In the genomic region with DNA sequence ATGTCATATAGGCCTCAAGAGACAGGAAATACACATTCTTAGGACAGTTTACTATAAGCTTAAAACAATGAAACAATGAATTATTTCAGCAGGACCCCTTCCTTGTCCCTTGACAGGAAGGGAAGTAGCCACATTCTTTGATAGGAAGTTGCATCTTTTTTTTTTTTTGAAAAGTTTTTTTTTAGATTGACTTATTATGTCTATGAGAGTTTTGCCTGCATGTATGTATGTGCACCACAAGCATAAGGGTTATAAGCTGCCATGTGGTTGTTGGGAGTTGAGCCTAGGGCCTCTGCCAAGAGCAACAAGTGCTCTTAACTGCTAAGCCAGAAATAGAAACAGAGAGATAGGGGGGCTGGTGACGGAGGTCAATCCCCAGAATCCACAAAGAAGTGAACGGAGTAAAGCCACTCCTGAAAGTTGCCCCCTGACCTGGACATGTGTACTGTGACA, we compare ENCODE assay signal across 11 mouse cellular contexts. TPM values are rescaled to one million over a fixed set of nuclear protein-coding genes. Genes with fewer than 3 reads are reported as not detected.
DNase-seq lines count a peak whose midpoint lies in the region; ATAC-seq and TF ChIP-seq lines count a peak whose summit lies in the region.
"Had no signal": no experiment of that assay in that cellular context is flagged by ENCODE, and none has a peak within 500 bp of the region (broad histone marks: within the 10 kb centered on the region; RNA-seq: fewer than 3 reads in every experiment).

No protein-coding gene starts in this region.

- no peaks in the 10 kb centered on the region for H3K27me3 ChIP-seq in hindbrain, embryonic 13.5 days
- no peaks in the 10 kb centered on the region for H3K27me3 ChIP-seq in hindbrain, embryonic 11.5 days (ENCODE audit: control insufficient read depth, insufficient read depth, low read length)
- H3K27me3 ChIP-seq in lung, embryonic 16.5 days (ENCODE audit: control insufficient read depth, insufficient read depth, low read depth, low read length) = no peaks in the 10 kb centered on the region
- no peaks in the 10 kb centered on the region for H3K27me3 ChIP-seq in liver, embryonic 13.5 days
- H3K27me3 ChIP-seq: forebrain, embryonic 12.5 days had no signal

- H3K4me2 ChIP-seq in hindbrain, embryonic 13.5 days = no peak overlapping the region
- H3K4me2 ChIP-seq in hindbrain, embryonic 11.5 days (replicated peaks; ENCODE audit: low read depth, low read length) = no peak overlapping the region
- H3K4me2 ChIP-seq in lung, embryonic 16.5 days (ENCODE audit: low read depth, low read length) = no peak overlapping the region
- H3K4me2 ChIP-seq in liver, embryonic 13.5 days = no peak overlapping the region
- H3K4me2 ChIP-seq: forebrain, embryonic 12.5 days had no signal

- no peak overlapping the region for H3K4me3 ChIP-seq in hindbrain, embryonic 13.5 days
- H3K4me3 ChIP-seq in hindbrain, embryonic 11.5 days (ENCODE audit: low read depth, low read length) = no peak overlapping the region
- no peak overlapping the region for H3K4me3 ChIP-seq in lung, embryonic 16.5 days (ENCODE audit: low read length)
- no peak overlapping the region for H3K4me3 ChIP-seq in liver, embryonic 13.5 days (replicated peaks)
- H3K4me3 ChIP-seq: forebrain, embryonic 12.5 days had no signal

- no peaks in the 10 kb centered on the region for H3K9me3 ChIP-seq in hindbrain, embryonic 13.5 days
- no peaks in the 10 kb centered on the region for H3K9me3 ChIP-seq in hindbrain, embryonic 11.5 days (ENCODE audit: control insufficient read depth, low read length)
- H3K9me3 ChIP-seq in lung, embryonic 16.5 days (ENCODE audit: control insufficient read depth, low read length) = no peaks in the 10 kb centered on the region
- H3K9me3 ChIP-seq in liver, embryonic 13.5 days (replicated peaks) = no peaks in the 10 kb centered on the region
- H3K9me3 ChIP-seq: forebrain, embryonic 12.5 days had no signal

- no peak overlapping the region for H3K9ac ChIP-seq in hindbrain, embryonic 13.5 days
- H3K9ac ChIP-seq in hindbrain, embryonic 11.5 days (ENCODE audit: low read depth, low read length) = no peak overlapping the region
- H3K9ac ChIP-seq in lung, embryonic 16.5 days (ENCODE audit: low read length) = no peak overlapping the region
- H3K9ac ChIP-seq in liver, embryonic 13.5 days = no peak overlapping the region
- H3K9ac ChIP-seq: forebrain, embryonic 12.5 days had no signal

- no peak for DNase-seq in hindbrain, embryonic 11.5 days (ENCODE audit: low spot score)
- no peak for DNase-seq in lung, postnatal 14 days
- DNase-seq in brain, embryonic 14.5 days (ENCODE audit: low read depth) = peak; percentile 17
- DNase-seq in liver, embryonic 13.5 days = no peak
- no peak for DNase-seq in cerebellum, adult 11-12 months
- DNase-seq: cerebellum, postnatal 14 days; retina, postnatal 1 day had no signal

- H3K27ac ChIP-seq in hindbrain, embryonic 13.5 days = 0 out of 2 replicates have a peak overlapping the region, but pooled peaks have one; percentile 18
- no peak overlapping the region for H3K27ac ChIP-seq in hindbrain, embryonic 11.5 days (ENCODE audit: low read depth, low read length)
- H3K27ac ChIP-seq in lung, embryonic 16.5 days (ENCODE audit: low read length) = peak overlapping the region; percentile 36
- H3K27ac ChIP-seq in liver, embryonic 13.5 days = peak overlapping the region; percentile 67; the same call in 1 of the 2 replicates
- H3K27ac ChIP-seq: forebrain, embryonic 12.5 days had no signal

- no peaks in the 10 kb centered on the region for H3K4me1 ChIP-seq in hindbrain, embryonic 13.5 days (replicated peaks)
- no peaks in the 10 kb centered on the region for H3K4me1 ChIP-seq in hindbrain, embryonic 11.5 days (replicated peaks; ENCODE audit: control insufficient read depth, insufficient read depth, low read length)
- 0 out of 2 replicates have a peak, but pooled peaks cover 2% of the 10 kb centered on the region for H3K4me1 ChIP-seq in lung, embryonic 16.5 days (replicated peaks; ENCODE audit: control insufficient read depth, insufficient read depth, low read length)
- H3K4me1 ChIP-seq in liver, embryonic 13.5 days (replicated peaks) = peaks cover 20% of the 10 kb centered on the region
- H3K4me1 ChIP-seq: forebrain, embryonic 12.5 days had no signal

- TF ChIP-seq CTCF in brain, embryonic 14.5 days (IDR thresholded peaks at IDR 0.05; ENCODE audit: borderline replicate concordance, extremely low read depth, insufficient read depth, insufficient read length) = no peak

- 72% methylated on average over 2 of the region's 2 CpGs for WGBS in hindbrain, embryonic 13.5 days
- WGBS in hindbrain, embryonic 11.5 days = 89% methylated on average over 2 of the region's 2 CpGs
- WGBS in lung, embryonic 16.5 days = 39% methylated on average over 2 of the region's 2 CpGs
- 16% methylated on average over 2 of the region's 2 CpGs for WGBS in liver, embryonic 13.5 days (ENCODE audit: insufficient replicate concordance)

- H3K36me3 ChIP-seq in hindbrain, embryonic 13.5 days = peaks cover 86% of the 10 kb centered on the region
- H3K36me3 ChIP-seq in hindbrain, embryonic 11.5 days (ENCODE audit: control insufficient read depth, insufficient read depth, low read length) = peaks cover 8% of the 10 kb centered on the region; the same call in 1 of the 2 replicates
- H3K36me3 ChIP-seq in lung, embryonic 16.5 days (ENCODE audit: control insufficient read depth, insufficient read depth, low read length) = peaks cover 26% of the 10 kb centered on the region
- H3K36me3 ChIP-seq in liver, embryonic 13.5 days = peaks cover 72% of the 10 kb centered on the region

- TF ChIP-seq POLR2A in brain, embryonic 14.5 days (IDR thresholded peaks at IDR 0.05; ENCODE audit: borderline replicate concordance, extremely low read depth, insufficient read depth, insufficient read length, poor library complexity, severe bottlenecking) = no peak

- no peak for ATAC-seq in hindbrain, embryonic 13.5 days (ENCODE audit: low FRiP score)
- ATAC-seq in hindbrain, embryonic 11.5 days (ENCODE audit: low FRiP score) = no peak
- peak; percentile 37; the same call in 1 of the 2 replicates for ATAC-seq in lung, embryonic 16.5 days (ENCODE audit: low read depth)
- no peak for ATAC-seq in liver, embryonic 13.5 days (ENCODE audit: low read depth)
- ATAC-seq in cerebellum, adult (ENCODE audit: insufficient number of reproducible peaks, low FRiP score, low TSS enrichment) = no peak

RNA-seq across cellular contexts. Expression of a gene that starts 6.7 kb away (rescaled TPM):
- 38.8 and 41.2 TPM in 2 replicates for polyA plus RNA-seq in hindbrain, embryonic 13.5 days (2015; fragmentation: Nextera tagmentation; extraction: Ambion mirVana)
- polyA plus RNA-seq in hindbrain, embryonic 11.5 days (2014; fragmentation: Nextera tagmentation; extraction: Ambion mirVana) = 26.5 and 28.8 TPM in 2 replicates
- polyA plus RNA-seq in lung, embryonic 16.5 days (2015; fragmentation: Nextera tagmentation; extraction: Ambion mirVana) = 33.8 and 35.4 TPM in 2 replicates
- 53.7 and 63.8 TPM in 2 replicates for polyA plus RNA-seq in brain, embryonic 14.5 days (2012; rRNA removed)
- 12.9 and 13.9 TPM in 2 replicates for polyA plus RNA-seq in liver, embryonic 13.5 days (2015; fragmentation: Nextera tagmentation; extraction: Ambion mirVana)

RNA-seq across cellular contexts. Expression of a gene that starts 26.2 kb away (rescaled TPM):
- polyA plus RNA-seq in hindbrain, embryonic 13.5 days (2015; fragmentation: Nextera tagmentation; extraction: Ambion mirVana) = 8.8 and 9.6 TPM in 2 replicates
- polyA plus RNA-seq in hindbrain, embryonic 11.5 days (2014; fragmentation: Nextera tagmentation; extraction: Ambion mirVana) = 9.9 and 10.4 TPM in 2 replicates
- 93.0 and 96.5 TPM in 2 replicates for polyA plus RNA-seq in lung, embryonic 16.5 days (2015; fragmentation: Nextera tagmentation; extraction: Ambion mirVana)
- 12.2 and 14.1 TPM in 2 replicates for polyA plus RNA-seq in brain, embryonic 14.5 days (2012; rRNA removed)
- 18.3 and 23.0 TPM in 2 replicates for polyA plus RNA-seq in liver, embryonic 13.5 days (2015; fragmentation: Nextera tagmentation; extraction: Ambion mirVana)

RNA-seq across cellular contexts. Expression of a gene that starts 36.2 kb away (rescaled TPM):
- 94.8 and 101 TPM in 2 replicates for polyA plus RNA-seq in hindbrain, embryonic 13.5 days (2015; fragmentation: Nextera tagmentation; extraction: Ambion mirVana)
- polyA plus RNA-seq in hindbrain, embryonic 11.5 days (2014; fragmentation: Nextera tagmentation; extraction: Ambion mirVana) = 96.2 and 99.5 TPM in 2 replicates
- polyA plus RNA-seq in lung, embryonic 16.5 days (2015; fragmentation: Nextera tagmentation; extraction: Ambion mirVana) = 63.7 and 63.8 TPM in 2 replicates
- polyA plus RNA-seq in brain, embryonic 14.5 days (2012; rRNA removed) = 109 and 130 TPM in 2 replicates
- polyA plus RNA-seq in liver, embryonic 13.5 days (2015; fragmentation: Nextera tagmentation; extraction: Ambion mirVana) = 33.2 and 38.3 TPM in 2 replicates

RNA-seq across cellular contexts. Expression of a gene that starts 54.9 kb away (rescaled TPM):
- polyA plus RNA-seq in hindbrain, embryonic 13.5 days (2015; fragmentation: Nextera tagmentation; extraction: Ambion mirVana) = 120 TPM in 2 replicates
- 113 and 127 TPM in 2 replicates for polyA plus RNA-seq in hindbrain, embryonic 11.5 days (2014; fragmentation: Nextera tagmentation; extraction: Ambion mirVana)
- 108 and 112 TPM in 2 replicates for polyA plus RNA-seq in lung, embryonic 16.5 days (2015; fragmentation: Nextera tagmentation; extraction: Ambion mirVana)
- polyA plus RNA-seq in brain, embryonic 14.5 days (2012; rRNA removed) = 86.9 and 91.0 TPM in 2 replicates
- polyA plus RNA-seq in liver, embryonic 13.5 days (2015; fragmentation: Nextera tagmentation; extraction: Ambion mirVana) = 37.1 and 41.6 TPM in 2 replicates
